Mouse (Mus musculus) heart, postnatal 0 days (tissue): ENCODE results near the gene Maml3.

Source experiments
- CTCF ChIP-seq: IDR thresholded peaks from 2 replicates; pipeline ENCODE4 v1.5.1; 2016; ENCODE audit warnings: antibody characterized with exemption, control low read depth, low read depth
- EP300 ChIP-seq: IDR thresholded peaks from 2 replicates; pipeline ENCODE4 v1.6.1; 2016; ENCODE audit warnings: antibody characterized with exemption, low read depth

DNA sequence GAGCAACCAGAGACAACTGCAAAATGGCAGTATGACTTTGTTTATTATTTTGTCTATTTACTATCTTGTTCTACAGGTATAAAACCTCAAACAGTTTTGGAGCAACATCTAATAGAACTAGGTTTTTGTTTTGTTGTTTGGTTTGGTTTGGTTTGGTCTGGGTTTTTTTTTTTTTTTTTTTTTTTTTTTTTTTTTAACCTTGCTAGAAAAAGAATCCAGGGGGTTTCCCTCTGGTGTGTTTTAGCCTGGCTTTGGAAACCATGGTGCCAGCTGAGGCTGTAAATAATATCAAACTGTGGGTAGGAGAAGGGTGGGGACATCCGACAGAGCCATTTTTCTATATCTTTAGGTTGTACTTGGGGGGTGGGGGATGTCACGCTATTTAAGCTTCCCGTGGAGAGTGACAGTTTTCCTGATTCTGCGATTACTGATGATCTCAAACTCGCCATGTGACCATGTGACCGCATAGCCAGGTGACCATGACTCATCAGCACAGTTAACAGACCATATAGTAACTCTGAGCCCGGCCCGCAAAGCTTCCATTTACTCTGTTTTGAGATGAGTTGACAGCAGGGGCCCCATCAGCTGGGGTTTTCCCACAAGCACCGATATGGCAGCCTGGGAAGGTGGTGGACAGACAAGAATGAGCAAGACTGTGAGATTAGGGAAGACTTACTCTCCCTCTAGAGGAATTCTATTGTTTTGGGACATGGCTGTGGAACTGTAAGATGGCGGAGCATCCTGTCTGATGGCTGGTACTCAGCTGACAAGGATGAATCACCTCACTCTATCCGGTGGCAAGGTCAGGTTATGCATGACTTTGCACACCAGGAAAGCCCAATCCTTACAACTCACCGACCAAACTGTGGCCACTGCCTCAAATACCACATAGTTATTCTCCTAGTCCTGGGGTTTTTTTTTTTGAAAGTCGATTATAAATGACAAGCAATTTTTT, 170.1 kb downstream of the Maml3 start:
- TF ChIP-seq CTCF (no peak), EP300 (no peak)
